Mouse (Mus musculus): ENCODE results near the gene Etv5. TPM values are rescaled to one million over a fixed set of nuclear protein-coding genes. Genes with fewer than 3 reads are reported as not detected.
"Not testable (repeated sequence)": the region's sequence is repeated elsewhere in the genome, so short reads cannot be mapped to it uniquely, and the experiment has no call there.

Gene Etv5
- total RNA-seq, 2 experiments from 2014 or later = 24.8 to 28.4 TPM

DNA sequence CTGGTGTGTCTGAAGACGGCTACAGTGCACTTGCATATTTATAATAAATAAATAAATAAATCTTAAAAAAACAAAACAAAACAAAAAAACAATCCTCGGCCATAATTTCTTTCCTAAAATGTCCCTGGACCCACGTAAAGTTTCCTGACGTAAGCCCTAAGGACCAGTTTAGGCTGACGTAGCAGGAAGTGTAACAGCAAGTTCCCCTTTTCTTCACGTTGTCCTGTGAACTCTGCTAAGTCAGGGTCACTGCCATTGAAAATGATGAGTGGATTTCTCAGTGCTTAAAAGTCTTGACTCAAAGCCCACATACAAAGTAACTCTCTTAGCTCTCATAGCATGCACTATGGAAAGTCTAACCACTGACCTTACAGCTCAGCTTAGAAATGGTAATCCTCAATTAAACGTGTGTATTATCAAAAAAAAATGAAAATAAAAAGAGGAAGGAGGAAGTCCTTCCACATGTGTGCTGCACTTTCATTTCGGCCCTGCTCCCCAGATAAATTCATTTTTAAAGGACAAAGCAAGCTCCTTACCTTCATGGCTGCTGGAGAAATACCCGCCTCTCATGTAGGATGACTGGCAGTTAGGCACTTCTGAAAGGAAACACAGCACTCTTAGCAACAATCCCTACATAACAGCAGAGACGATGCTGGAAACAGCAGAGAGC is 40.6 kb downstream of the Etv5 start:
- no peak for DNase-seq
- intact Hi-C loops (cut with DNase I) = no loop called here

DNA sequence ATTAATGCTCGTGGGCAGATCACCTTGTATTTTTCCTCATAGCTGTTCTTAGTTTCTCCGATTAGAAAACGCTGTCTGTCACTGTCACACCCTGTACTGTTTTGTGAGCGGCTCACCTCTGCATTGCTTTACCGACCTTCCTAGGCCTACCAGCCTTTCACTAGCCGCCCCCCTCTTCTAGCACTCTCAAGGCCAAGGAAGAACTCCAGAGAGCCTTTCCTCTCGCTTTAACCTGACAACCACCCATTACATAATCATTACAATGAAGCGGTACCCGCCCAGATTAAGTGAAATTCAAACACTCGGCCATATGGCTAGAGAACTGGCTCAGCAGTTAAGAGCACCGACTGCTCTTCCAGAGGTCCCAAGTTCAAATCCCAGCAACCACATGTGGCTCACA is 41.2 kb downstream of the Etv5 start:
- intact Hi-C loops (cut with DNase I) = no loop called here
- no peak for DNase-seq

DNA sequence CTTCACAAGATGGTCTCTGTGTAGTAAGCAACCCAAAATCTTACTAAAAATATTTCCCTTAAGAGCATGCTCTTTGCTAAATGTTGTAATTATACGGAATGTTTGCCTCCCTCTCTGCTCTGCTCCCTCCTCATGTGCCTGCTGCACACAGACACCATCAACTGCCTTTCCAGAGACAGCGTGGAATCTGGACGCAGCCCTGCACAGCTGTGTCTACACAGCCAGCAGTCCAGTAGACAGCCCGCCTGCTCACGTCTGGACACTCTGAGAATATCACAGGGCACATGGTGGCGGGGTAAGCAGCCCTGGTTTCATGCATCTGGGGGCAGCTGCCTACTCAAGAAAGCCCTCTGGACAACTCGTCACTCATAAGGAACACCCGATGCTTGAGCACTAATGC is 43.1 kb downstream of the Etv5 start:
- intact Hi-C loops (cut with DNase I) = no loop called here
- DNase-seq = no peak

DNA sequence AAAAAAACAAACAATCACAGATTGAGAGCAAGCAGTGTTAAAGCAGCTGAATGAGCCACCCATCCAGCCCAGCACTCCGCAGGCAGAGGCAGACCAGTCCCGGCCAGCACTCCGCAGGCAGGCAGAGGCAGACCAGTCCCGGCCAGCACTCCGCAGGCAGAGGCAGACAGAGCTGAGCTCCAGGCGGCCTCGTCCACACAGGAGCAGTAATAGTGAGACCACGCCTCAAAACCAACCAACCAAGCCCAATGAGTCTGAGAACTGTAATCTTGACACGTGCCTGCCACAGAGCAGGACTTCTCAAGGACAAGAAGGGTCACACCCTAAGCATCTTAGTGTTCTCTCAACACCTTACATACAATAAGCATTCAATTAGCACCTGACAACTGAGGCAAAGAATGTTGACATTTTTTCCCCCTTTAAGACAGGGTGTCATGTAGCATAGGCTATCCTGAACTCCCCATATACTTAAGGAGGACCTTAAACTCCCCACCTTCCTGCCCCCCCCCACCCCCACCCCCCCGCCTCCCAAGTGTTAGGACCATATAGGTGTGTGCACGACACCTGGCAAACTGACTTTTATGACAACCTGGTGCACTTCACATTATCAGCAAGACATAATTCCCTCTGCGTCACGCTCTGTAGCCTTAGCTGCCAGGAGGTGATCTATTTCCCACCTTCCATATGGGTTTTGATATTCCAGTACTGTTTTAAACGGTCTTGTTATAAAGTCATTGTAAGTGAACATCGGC is 44.2 kb downstream of the Etv5 start:
- intact Hi-C loops (cut with DNase I) = no loop called here
- no peak for DNase-seq

DNA sequence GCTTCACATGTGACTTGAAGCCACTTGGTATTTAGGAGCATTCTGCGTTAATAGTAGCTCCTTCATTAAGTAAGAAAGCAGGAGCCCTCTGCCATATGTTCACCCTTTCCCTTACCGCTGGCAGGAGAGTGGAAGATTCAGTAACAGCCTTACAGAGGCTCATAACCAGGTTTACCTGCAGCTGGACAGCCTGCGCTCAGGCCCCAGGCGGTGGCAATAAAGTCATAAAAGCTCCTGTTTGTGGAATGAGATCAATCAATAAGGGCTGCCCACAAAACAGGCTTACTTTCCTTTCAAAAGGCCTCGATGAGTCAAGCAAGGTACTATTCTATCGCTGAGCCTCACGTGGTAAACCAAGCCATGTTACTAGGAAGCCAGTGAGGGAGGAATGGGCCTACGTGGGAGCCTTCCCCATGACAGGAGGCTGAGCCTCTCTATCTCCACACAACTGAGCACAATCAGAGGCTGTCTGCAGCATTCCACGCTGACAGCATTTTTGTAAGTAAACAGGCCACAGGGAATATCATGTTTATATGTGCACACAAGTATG is 49.1 kb downstream of the Etv5 start:
- intact Hi-C loops (cut with DNase I) = no loop called here
- no peak for DNase-seq

DNA sequence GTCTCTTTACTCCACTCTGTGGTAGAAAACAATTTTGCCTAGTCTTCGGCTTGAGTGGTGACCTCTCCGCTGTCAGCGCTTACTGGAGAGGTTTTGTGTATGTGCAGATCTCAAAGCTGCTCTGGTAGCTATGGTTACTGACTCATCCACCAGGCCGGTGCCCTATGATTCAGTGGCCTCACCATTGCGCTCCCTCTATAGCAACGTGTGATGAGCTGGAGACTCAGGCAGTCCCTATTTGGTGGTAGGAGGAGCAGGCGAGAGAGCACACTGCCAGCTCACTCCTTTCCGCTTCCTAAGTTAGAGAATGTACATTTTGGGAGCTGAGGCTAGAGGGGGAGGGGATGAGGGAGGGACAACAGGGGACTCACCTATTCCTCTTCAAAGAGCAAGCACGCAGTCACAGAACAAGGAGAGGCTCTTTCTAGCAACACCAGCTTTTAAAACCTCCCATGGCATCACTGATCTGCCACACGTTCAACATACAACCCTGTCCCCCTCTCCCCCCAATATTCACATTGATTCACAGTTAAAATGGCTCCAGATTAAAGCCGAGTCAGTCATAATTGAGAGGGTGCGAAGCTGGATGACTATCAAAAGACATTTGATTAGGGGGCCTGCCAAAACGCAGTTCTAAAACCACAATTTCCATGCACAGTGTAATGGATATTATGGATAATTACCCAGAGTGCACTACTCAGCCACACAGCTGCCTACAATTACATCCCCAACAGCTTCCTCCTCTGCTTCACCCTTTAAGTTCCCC is 50.2 kb downstream of the Etv5 start:
- intact Hi-C loops (cut with DNase I) = no loop called here
- no peak for DNase-seq

DNA sequence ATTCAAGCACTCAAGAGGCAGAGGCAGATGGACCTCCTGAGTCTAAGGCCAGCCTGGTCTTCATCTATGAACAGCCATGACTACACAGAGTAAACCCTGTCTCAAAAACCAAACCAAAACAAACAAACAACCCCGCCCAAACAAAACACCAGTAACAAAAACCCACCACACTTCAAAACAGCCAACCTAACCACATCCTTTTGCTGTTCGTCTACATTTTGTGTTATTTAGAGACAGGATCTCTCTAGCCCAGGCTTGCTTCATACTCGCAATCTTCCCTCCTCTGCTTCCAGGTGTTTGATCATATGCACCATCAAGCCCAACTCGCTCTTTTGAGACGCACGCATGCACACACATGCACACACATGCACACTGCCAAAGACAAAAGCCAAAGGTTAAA is 51.8 kb downstream of the Etv5 start:
- DNase-seq = no peak
- intact Hi-C loops (cut with DNase I) = no loop called here

DNA sequence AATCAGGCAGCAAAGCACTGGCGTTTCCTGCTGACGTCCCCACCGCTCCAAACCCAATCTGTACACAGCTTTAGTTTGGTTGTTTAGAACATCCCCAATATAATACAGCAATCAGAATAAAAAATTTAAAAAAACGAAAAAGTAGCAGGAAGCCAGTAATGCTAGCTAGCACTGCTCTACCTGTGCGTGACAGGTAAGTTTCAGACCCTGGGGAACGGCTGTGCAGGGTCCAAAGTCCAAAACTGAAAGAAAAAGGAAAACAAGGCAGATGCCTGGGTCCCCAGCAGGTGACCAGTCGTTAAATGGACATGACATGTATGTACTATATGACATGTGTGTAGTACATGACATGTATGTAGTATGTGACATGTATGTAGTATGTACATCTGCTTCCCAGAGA is 57.5 kb downstream of the Etv5 start:
- not testable (repeated sequence) for DNase-seq

DNA sequence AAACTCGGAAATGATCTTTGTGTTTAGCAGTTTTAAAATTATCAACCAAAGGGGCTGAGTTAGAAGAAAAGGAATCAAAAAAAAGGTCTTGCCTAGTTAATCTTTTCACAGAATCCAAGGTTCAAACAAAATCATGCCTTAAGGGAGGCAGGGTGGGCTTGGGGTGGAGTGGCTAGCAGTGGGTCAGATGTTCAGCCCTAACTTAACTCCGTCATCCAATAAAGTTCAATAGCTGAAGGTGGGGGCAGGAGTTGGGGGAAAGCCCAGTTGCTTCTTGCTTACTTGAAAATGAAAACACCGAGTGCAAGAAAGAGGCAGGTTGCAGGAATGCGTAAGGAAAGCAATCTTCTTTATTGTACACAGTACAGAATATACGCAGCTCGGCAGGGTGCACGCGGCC is 58.5 kb downstream of the Etv5 start:
- intact Hi-C loops (cut with DNase I) = no loop called here

More for the DNA sequence above, 57.5 kb downstream of the Etv5 start:
- intact Hi-C loops (cut with DNase I) = not testable (repeated sequence)

DNA sequence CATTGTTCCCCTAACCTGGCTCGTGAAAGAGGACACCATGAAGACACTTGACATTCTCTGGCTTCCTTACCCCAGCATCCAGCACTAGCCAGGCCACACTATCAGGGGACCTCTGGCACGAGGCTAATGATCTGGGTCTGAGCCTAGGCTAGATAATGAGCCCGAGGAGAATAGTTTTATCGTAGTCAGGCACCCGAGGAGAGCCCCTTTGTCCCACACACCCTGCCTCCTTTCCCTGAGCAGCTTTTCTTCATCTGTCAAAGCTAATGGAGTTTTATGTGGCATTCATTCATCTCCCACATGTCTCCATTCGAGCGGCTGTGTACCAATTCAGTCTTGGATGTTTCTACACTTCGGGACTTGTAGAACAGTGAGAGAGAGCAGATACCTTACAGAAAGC is 59.5 kb downstream of the Etv5 start:
- no peak for DNase-seq
- intact Hi-C loops (cut with DNase I) = no loop called here

More for the DNA sequence above, 58.5 kb downstream of the Etv5 start:
- DNase-seq = no peak

DNA sequence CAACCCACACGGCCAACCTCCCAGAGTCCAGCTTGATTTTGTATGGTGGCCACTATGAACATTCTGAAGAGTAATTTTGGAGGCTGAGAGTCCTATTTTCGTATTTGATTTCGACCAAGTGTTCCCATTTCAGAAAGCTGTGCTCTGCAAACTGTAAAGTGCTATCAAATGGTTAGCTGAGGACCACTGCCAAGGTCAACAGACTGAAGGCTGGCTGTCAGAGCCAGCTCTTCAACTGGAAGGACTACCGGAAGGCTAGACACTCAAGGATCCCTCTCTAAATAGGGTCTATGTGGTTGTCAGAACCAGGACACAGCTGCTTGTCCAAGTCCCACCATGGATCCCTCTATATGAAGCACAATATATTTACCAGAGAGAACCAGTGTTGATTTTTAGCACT is 60.2 kb downstream of the Etv5 start:
- no peak for DNase-seq
- intact Hi-C loops (cut with DNase I) = no loop called here

DNA sequence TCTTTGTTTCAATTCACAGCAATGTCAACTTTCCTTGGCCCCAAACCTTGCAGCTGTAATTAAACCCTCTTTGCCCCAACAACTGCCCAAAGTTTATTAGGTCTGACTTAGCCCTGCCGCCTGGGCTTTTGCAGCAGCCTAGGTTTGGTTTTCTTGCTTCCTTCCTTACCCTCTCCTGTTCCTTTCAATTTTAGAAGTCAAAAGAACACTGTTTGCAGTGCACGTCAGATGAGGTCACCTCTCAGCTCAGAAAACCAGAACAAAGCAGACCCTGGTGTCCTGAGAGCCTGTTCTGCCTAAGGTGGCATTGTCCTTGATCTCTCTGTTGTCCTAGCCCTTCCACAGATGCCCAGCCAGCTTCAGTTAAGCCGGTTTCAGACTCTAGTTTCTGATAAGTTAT is 61.8 kb downstream of the Etv5 start:
- intact Hi-C loops (cut with DNase I) = no loop called here
- DNase-seq = no peak

DNA sequence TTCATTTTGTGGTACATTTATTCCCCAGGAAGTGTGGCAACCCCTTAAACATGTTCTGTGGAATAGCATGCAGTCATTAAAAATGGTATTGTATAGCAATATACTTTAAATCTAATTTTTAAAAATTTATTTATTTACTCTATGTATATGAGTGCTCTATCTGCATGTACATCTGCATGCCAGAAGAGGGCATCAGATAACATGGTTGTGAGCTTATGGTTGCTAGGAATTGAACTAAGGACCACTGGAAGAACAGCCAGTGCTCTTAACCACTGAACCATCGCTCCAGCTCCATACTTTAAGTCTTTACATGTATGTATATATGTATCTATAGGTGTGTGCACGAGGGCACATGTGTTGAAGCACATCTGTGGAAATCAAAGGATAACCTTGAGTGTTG is 64.6 kb downstream of the Etv5 start:
- DNase-seq = no peak
- intact Hi-C loops (cut with DNase I) = no loop called here

DNA sequence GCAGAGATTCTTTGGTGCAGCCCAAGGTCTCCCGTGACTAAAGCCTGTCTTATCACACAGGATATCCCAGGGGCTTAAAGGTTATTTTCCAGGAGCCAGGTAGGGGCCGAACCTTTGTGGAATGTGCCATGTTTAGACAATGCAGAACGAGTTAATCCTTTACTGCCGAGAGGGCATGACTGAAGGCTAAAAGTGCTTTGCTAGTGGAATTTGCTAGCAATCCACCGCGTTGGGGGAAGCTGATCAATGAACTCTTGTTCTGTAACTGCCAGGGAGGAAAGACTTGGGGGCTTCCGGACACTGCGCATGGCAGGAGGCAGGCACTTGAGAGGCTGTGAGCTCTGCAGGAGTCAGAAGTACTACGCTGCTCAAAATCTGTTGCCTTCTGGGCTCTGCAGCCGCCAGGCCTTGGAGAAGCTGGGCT is 66.8 kb downstream of the Etv5 start:
- DNase-seq = no peak
- intact Hi-C loops (cut with DNase I) = no loop called here

DNA sequence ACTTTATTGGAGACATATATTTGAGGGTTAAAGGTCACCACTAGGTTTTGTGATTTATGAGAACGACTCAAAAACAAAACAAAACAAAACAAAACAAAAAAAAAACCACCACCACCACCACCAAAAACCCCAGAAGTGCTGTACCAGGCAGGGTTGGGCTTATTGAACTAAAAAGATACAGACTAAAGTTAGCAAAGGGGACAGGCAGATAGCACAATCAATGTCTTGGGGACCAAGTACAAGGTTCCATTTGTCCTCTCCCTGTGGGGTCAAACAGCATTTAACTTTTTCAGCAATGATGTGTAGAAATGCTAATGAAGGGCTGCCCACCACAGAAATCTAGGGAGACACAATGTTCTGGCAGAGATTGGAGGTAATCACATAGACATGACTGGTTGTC is 67.3 kb downstream of the Etv5 start:
- intact Hi-C loops (cut with DNase I) = no loop called here
- no peak for DNase-seq

DNA sequence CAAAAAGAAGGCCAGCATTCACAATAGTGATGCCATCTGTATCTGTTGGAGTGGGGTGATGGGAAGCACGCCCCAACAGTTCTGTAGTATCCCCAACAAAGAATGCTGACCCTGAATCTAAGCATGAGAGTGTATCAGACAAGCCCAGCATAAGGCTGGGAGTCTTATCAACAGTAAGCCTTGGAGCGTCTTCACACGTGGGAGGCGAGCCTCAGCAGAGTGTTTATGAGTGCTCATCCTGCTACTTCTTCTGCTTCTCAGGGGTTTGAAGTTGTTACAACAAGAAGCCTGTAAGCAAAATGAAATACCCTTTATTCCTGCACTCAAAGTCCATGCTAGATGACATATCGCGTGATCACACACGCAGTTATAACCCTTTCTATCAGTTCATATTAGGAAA is 72.4 kb downstream of the Etv5 start:
- intact Hi-C loops (cut with DNase I) = no loop called here
- no peak for DNase-seq

DNA sequence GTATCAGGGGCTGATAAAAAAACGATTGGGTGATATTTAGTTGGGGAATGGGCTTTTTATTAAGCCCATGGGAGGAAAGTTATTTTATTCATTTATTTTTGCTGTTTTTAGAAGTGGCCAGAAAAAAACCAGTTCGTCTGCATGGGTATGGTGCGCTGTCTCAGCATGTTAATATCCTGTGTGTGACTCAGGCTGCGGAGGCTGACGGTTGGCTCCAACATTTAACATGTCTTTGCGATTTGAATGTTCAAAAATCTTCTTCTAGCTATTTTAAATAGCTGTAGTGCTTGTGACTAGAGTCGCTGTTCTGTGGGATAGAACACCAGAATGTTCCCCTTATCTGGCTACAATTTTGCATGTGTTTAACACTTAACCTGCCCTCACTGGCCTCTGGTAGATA is 73.5 kb downstream of the Etv5 start:
- intact Hi-C loops (cut with DNase I) = no loop called here
- DNase-seq = no peak

DNA sequence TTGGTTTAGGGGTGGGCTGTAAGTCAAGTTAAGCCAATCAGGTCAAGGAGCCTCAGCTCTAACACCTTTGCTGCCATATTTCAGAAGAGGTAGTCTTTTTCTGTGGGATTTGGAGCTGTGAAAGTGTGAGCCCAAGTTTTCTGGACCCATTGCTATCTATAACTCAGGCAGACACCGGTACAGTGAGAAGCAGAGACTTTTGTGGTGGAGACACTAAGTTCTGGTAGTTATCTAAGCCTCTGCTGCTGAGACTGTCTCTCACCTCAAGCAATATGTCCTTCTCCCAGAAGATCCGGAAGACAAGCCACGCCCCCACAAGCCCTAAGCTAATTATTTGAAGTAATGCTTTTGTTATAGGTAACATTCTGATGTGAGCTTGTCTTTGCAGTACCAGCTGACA is 73.9 kb downstream of the Etv5 start:
- intact Hi-C loops (cut with DNase I) = no loop called here

DNA sequence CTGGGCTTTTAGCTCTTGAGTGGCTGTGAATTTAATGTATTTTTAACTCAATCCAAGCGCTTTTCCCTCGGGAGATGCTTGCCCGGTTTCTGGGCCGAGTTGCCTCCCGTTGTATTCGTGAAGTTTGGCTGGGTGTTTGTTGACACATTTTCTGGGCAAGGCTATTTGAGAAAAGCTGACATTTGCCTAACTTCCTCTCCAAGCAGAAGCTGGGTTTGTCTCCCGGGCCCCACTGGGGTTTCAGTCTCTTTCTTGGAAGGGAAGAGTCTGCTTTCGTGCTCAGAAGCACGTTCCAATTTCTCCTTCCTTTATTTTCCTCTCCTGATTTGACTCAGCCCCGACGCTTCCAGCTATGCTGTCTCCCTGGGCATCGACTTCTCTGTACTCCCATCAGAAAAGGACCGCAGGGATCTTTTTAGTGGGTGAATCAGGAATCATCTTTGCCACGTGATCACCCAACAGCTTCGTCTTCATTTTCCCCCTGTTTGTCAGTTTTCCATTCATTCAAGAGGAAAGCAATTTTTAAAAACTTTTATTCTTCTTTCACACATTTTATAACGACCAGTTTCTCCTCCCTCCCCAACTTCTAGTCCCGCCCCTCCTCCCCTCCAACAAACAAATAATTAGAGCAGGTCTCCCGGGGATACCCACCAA is 80.7 kb downstream of the Etv5 start:
- intact Hi-C loops (cut with DNase I) = no loop called here

More for the DNA sequence above, 73.9 kb downstream of the Etv5 start:
- DNase-seq = no peak

DNA sequence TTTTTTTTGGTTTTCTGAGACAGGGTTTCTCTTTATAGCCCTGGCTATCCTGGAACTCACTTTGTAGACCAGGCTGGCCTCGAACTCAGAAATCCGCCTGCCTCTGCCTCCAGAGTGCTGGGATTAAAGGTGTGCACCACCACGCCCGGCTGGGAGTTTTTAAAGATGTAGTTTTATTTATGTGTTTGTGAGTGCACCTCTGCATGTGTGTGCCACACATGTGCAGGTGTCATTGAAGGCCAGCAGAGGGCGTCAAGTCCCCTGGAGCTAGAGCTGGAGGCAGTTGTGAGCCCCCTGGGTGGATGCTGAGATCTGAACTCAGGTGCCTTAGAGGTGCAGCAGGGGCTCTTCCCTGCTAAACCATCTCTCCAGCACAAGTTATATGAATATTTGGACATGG is 85.3 kb downstream of the Etv5 start:
- intact Hi-C loops (cut with DNase I) = not testable (repeated sequence)

More for the DNA sequence above, 80.7 kb downstream of the Etv5 start:
- DNase-seq = peak; percentile 10

DNA sequence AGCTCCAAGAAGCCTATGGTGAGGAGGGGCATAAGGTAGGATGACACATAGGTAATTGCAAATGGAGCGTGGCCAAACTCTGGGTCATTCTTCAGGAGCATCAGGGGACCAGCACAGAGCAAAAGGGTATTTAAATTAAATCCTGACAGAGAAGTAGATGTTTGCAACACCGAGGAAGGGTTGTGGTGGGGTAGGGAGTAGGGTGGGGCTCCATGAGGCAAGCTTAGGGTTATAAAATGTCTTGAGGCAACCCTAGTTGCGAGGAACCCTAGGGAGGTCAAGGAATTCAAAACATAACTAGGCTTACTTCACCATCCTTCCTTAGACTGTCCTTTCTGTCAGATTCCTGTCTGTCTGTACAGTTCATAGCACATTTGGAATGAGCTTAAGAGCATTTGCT is 85.9 kb downstream of the Etv5 start:
- no peak for DNase-seq
- intact Hi-C loops (cut with DNase I) = no loop called here

More for the DNA sequence above, 85.3 kb downstream of the Etv5 start:
- DNase-seq = not testable (repeated sequence)
